Mouse (Mus musculus) Patski (cell line): ENCODE results near the gene Slc22a4. TPM values are rescaled to one million over a fixed set of nuclear protein-coding genes. Genes with fewer than 3 reads are reported as not detected.
A peak's percentile ranks its signal among the peaks of the same experiment; 100 is the strongest.

Experiments
- ATAC-seq: fragments of 100-300 bp; one replicate; pipeline ENCODE4 v1.8.0; 2021
- CTCF ChIA-PET: fragments of 350-600 bp; sonication (Branson Sonifier 250); formaldehyde crosslinking; loops from one replicate; lab custom pipeline; 2022; ENCODE audit warnings: inconsistent platforms; lab: Charles Lee
- POLR2A ChIA-PET: fragments of 350-600 bp; sonication (Branson Sonifier 250); formaldehyde crosslinking; loops from one replicate; lab custom pipeline; 2022; ENCODE audit warnings: antibody characterized with exemption, inconsistent platforms; lab: Charles Lee
- DNase-seq: peaks from one replicate; pipeline ENCODE4 v3.0.0-alpha.2; 2011; ENCODE audit warnings: low read depth, low spot score
- H3K27me3 ChIP-seq: fragments of 371-371 bp; one replicate; pipeline ENCODE4 v1.5.1; 2021
- CTCF ChIP-seq: fragments of 100-300 bp; IDR thresholded peaks from one replicate; pipeline ENCODE4 v1.5.1; 2021
- in situ Hi-C: fragments of 300-500 bp; cut with MboI; formaldehyde crosslinking; loops from 3 replicates; pipeline ENCODE4 v1.11.1; 2018; ENCODE audit warnings: low pct_unique_long_range_greater_than_20kb, mixed read lengths
- polyA plus RNA-seq: library from polyadenylated mRNA; unstranded; gene quantifications from one replicate; pipeline ENCODE4 v1.2.3, GENCODE M21; 2021

Gene Slc22a4
- polyA plus RNA-seq, 1 experiment from 2014 or later, result 42.3 TPM

GRCm38 (mm10) chr11:54028997-54029396 is 1.1 kb upstream of the Slc22a4 start:
- in situ Hi-C loops, result no loop called here
- POLR2A ChIA-PET, result no interaction called here
- no peaks in the 10 kb centered on the region for H3K27me3 ChIP-seq
- ATAC-seq (no peak), DNase-seq (no peak)
- CTCF ChIA-PET, result interaction anchor here (1.1 to 1.5 kb wide), 3 partner anchors 25 to 57 kb away, joined by 3 read pairs; no protein-coding TSS in a partner anchor
- no peak for TF ChIP-seq CTCF

- POLR2A ChIA-PET, result no interaction called here
- H3K27me3 ChIP-seq, result no peaks in the 10 kb centered on the region
- in situ Hi-C loops, result no loop called here
- TF ChIP-seq CTCF, result no peak
- ATAC-seq (no peak), DNase-seq (no peak)
- CTCF ChIA-PET, result interaction anchor here (1.1 to 1.6 kb wide), 3 partner anchors 16 to 33 kb away, joined by 3 to 7 read pairs (median 4); no protein-coding TSS in a partner anchor
These were observed 503 bp downstream of the Slc22a4 start for GRCm38 (mm10) chr11:54027131-54028043.

- CTCF ChIA-PET, result interaction anchor here (1.1 to 1.6 kb wide), 3 partner anchors 15 to 33 kb away, joined by 3 to 7 read pairs (median 4); no protein-coding TSS in a partner anchor
- H3K27me3 ChIP-seq, result no peaks in the 10 kb centered on the region
- TF ChIP-seq CTCF, result no peak
- in situ Hi-C loops, result no loop called here
- POLR2A ChIA-PET, result no interaction called here
- no peak for DNase-seq
- ATAC-seq, result no peak
These were observed 1.3 kb downstream of the Slc22a4 start for GRCm38 (mm10) chr11:54026491-54027041.

- peak; percentile 11 for ATAC-seq
- TF ChIP-seq CTCF, result no peak
- ChIA-PET POLR2A (interaction anchor here (0.6 kb wide), 1 partner anchor 102 kb away, joined by 3 read pairs; no protein-coding TSS in a partner anchor), CTCF (no interaction called here)
- DNase-seq, result no peak
- in situ Hi-C loops, result no loop called here
- no peaks in the 10 kb centered on the region for H3K27me3 ChIP-seq
These were observed 6.3 kb downstream of the Slc22a4 start for GRCm38 (mm10) chr11:54021396-54022093.

GRCm38 (mm10) chr11:54018893-54019732 is 8.8 kb downstream of the Slc22a4 start:
- no peak for TF ChIP-seq CTCF
- ATAC-seq, result no peak
- H3K27me3 ChIP-seq, result no peaks in the 10 kb centered on the region
- DNase-seq, result no peak
- ChIA-PET POLR2A (interaction anchor here (0.6 kb wide), 1 partner anchor 16 kb away, joined by 3 read pairs; no protein-coding TSS in a partner anchor), CTCF (interaction anchor here (1.0 to 1.8 kb wide), 2 partner anchors 14 to 74 kb away, joined by 3 to 9 read pairs; no protein-coding TSS in a partner anchor)
- in situ Hi-C loops, result no loop called here

- ATAC-seq (no peak), DNase-seq (no peak)
- no peak for TF ChIP-seq CTCF
- in situ Hi-C loops, result no loop called here
- no peaks in the 10 kb centered on the region for H3K27me3 ChIP-seq
- ChIA-PET POLR2A (interaction anchor here (0.7 kb wide), 2 partner anchors 13 to 141 kb away, joined by 3 to 4 read pairs; no protein-coding TSS in a partner anchor), CTCF (no interaction called here)
These were observed 10.3 kb downstream of the Slc22a4 start for GRCm38 (mm10) chr11:54017596-54017995.

- in situ Hi-C loops, result no loop called here
- ATAC-seq (no peak), DNase-seq (no peak)
- TF ChIP-seq CTCF, result no peak
- H3K27me3 ChIP-seq, result no peaks in the 10 kb centered on the region
- CTCF ChIA-PET, result interaction anchor here (1.2 kb wide), 1 partner anchor 10 kb away, joined by 3 read pairs; no protein-coding TSS in a partner anchor
- POLR2A ChIA-PET, result no interaction called here
These were observed 11.8 kb downstream of the Slc22a4 start for GRCm38 (mm10) chr11:54016051-54016450.

- ATAC-seq (no peak), DNase-seq (no peak)
- no peak for TF ChIP-seq CTCF
- ChIA-PET CTCF (interaction anchor here (1.1 to 1.8 kb wide), 2 partner anchors 11 to 41 kb away, joined by 3 to 5 read pairs; no protein-coding TSS in a partner anchor), POLR2A (no interaction called here)
- no peaks in the 10 kb centered on the region for H3K27me3 ChIP-seq
- in situ Hi-C loops, result no loop called here
These were observed 14.9 kb downstream of the Slc22a4 start for GRCm38 (mm10) chr11:54012961-54013360.

- no peak for ATAC-seq
- in situ Hi-C loops, result no loop called here
These were observed 16.6 kb downstream of the Slc22a4 start for GRCm38 (mm10) chr11:54011255-54011654.

More at GRCm38 (mm10) chr11:54011255-54011654, 16.6 kb downstream of the Slc22a4 start:
- ChIA-PET CTCF (interaction anchor here (0.8 to 1.3 kb wide), 3 partner anchors 12 to 42 kb away, joined by 3 to 4 read pairs (median 3); no protein-coding TSS in a partner anchor), POLR2A (interaction anchor here (1.0 to 1.5 kb wide), 2 partner anchors 11 to 45 kb away, joined by 3 to 4 read pairs; no protein-coding TSS in a partner anchor)
- no peak for DNase-seq
- no peak for TF ChIP-seq CTCF
- no peaks in the 10 kb centered on the region for H3K27me3 ChIP-seq
